Mouse (Mus musculus) kidney, postnatal 10 days (tissue): ENCODE results near the gene Clec2i.
"Not testable (repeated sequence)": the region's sequence is repeated elsewhere in the genome, so short reads cannot be mapped to it uniquely, and the experiment has no call there.

ENCODE experiments used
- DNase-seq: peaks from one replicate; pipeline ENCODE4 v3.0.0; 2021; ENCODE audit warnings: mixed read lengths

Clec2i gene

GRCm38 (mm10) chr6:128855477-128855876, 31.9 kb upstream of the Clec2i start:
- DNase-seq = no peak

- peak; percentile 94 for DNase-seq
These were observed 31.1 kb upstream of the Clec2i start for GRCm38 (mm10) chr6:128856250-128856649.

DNA sequence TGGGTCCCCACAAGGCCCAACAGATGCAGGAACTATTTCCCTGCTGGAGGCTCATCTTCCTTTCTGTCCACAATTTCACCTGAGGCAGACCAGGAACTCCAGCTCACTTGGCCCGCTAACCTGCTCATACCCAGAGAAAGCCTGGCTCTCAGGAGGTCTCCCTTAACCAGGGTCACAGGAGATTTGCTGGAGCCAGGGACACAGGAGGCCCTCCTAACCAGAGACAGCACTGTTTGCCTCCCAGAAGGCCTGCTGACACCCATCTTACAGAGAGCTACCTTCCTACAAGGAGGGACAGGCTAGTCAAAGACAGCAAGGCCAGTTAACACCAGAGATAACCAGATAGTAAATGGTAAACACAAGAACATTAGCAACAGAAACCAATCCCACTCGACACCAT, 29.4 kb upstream of the Clec2i start:
- DNase-seq = no peak

- no peak for DNase-seq
These were observed 18.5 kb upstream of the Clec2i start for GRCm38 (mm10) chr6:128868861-128869260.

- no peak for DNase-seq
These were observed 15.3 kb upstream of the Clec2i start for GRCm38 (mm10) chr6:128871910-128872610.

DNA sequence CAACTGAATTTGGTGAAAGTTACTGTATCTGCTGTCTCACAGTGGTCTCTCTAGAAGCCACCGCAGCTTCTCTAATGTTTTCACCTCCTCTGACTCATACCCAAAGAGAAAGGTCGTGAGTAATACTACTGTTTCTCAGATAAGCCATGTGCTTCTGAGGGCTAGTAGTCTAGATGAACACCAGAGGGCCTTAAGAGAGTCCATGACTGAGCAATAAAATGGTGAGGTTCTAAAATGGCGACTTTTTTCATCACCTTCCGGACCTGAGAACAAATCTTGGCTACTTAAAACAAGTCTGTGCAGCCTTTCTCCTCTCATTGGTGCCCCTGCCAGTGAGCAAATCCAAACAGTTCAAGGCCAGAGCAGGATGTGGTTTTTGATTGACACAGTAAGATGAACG, 1.4 kb downstream of the Clec2i start:
- DNase-seq = no peak

- DNase-seq = no peak
These were observed 3.6 kb downstream of the Clec2i start, which contains the start of gene BC035044 for GRCm38 (mm10) chr6:128890948-128891355. BC035044 (minus strand) TSS chr6:128891126.

DNA sequence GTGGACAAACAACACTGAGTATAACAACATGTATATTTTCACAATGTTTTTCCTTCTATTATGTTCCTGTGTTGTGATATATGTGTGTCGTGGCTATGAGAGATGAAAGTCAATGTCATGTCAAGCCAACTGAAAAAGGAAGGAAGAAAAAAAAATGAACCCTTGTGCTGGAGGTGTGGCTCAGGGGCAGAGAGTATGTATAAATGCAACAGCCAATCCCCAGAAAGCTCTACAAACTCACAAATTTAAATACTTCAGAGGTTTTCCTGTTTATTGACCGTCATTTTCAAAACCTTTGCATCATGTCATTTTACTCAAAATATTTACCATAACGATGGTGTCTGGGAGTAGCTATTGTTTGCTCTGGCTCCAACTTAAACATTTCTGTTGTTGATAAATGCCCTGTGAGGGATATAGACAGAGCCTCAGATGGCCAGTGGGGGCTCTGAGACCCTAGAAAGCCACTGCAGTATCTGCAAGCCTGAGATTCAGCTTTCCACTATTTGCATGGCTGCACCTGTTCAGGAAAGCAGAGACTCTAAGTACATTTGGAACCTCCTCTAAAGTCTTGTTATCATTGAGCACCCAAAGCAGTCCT, 8.1 kb downstream of the Clec2i start:
- DNase-seq = no peak

GRCm38 (mm10) chr6:128900044-128900443, 12.7 kb downstream of the Clec2i start:
- no peak for DNase-seq

DNA sequence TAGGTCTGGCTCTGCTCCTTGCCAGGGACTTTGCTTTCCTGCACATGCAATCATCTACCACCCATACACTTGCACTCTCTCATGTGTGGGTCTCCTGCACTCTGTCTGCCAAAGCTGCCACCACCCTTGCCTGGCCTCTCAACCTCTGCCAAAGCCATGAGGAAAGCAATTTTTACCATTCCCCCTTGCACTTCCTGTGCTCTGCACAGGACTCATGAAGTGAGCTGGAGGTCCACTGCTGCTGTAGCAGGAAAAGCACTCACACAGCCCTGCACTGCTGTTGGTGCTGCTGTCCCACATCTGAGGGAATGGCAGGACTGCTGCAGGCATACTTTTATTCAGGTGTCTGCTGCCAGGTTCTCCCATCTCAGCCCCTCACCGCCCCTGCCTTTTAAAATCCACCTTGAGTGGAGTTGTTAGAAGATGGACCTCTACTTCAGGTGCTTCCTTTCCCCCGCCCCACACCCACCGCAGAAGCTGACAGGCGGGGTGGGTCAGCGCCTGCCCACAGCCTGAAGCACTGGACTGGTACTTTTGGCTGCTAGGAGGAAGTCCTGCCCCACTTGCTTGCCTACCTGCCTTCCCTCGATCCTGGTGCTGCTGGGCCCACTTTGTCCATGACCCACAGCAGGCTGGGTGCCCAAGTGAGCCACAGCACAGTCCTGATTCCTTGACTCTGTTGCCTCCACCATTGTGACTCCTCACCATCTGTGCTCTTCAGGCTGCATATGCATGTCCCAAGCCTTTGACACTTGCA, 13.6 kb downstream of the Clec2i start:
- DNase-seq = not testable (repeated sequence)

GRCm38 (mm10) chr6:128913598-128914254, 26.3 kb downstream of the Clec2i start:
- DNase-seq = no peak

- DNase-seq = no peak
These were observed 29.9 kb downstream of the Clec2i start for GRCm38 (mm10) chr6:128917322-128917721.

- no peak for DNase-seq
These were observed 45.7 kb downstream of the Clec2i start for GRCm38 (mm10) chr6:128933050-128933449.

GRCm38 (mm10) chr6:128934081-128934480, 46.7 kb downstream of the Clec2i start, which contains the start of gene Clec2g:
Clec2g (plus strand) TSS chr6:128934381.
- not testable (repeated sequence) for DNase-seq

DNA sequence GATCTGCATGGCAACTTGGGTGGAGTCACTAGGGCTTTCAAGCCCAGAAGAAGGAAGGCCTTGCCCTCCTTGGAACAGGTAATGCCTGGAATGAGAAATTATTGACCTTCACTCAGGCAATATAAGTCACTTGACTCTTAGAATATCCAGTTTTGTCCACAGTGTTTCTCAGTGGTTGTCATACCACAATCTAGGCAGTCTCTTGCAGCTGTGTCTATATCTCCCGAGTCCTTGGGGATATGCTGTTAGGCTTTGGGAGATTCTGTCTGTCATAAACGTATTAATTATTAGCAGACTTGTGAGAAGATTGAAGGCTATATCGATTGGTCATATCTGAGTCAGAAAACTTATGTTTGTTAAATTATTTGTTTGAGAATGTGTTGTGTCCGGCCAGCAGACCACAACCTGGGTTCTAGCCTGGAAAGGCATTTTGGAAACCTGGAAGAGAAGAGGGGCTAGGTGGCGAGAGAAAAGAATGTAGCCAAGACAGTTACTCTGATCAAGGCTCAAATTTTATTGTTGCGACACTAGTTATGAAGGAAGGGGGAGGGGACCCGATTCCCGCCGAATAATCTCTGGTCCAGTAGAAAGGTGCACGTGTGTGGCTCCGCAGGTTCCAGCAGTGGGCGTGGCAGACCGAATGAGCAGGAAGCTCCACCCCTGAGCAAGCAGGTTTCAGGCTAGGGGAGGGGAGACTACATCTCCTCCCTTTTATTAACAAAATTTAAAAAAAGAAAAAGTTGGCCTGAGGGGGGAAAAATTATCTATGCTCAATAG, 48.7 kb downstream of the Clec2i start:
- not testable (repeated sequence) for DNase-seq

DNA sequence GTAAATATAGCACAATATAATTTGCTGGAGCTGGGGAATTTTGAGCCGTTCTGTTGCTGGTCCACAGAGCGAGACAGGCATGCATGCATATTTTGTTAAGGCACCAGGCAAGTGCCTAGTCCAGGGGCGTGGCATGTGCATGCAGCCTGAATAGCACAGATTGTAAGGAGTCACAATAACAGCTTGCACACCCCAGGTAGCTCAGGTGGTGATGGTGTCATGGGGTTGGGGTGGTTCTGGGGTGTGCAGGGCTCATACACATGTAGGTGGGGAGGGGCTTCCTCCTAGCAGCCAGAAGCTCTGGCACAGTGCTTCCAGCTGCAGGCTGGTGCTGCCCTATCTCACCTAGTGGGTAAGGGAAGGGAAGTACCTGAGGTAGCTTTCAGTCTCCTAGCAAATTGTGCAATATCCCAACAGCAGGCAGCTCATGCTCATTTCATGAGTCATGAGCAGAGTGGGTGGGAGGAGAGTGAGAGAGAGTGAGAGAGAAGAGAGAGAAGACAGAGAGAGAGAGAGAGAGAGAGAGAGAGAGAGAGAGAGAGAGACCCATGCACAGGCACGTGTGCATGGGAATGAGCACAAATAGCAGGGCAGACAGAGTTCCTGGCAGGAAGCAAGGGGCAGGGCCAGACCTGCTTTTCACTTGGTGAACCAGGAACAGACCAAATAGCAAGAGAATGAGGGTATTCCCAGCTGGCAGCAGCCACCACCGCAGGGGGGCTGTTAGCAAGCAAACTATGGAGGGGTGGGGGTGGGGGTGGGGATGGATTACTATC, 54.4 kb downstream of the Clec2i start:
- DNase-seq = no peak

DNA sequence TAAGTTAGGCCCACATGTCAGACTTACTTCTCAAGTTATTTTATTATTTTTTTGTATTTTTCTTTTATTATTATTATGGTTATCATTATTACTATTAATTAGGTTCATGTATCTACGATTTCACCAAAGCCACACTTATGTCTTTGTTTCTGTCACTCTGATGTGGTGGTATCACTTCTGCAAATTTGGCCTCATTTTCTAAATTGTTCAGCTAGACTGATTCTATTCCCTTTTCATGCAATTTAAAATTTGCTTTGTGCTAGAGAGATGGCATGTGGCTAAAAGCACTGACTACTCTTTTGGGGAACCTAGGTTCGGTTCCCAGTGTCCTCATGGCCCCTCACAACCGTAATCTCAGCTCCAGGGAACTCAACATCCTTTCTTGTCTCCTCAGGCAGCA, 58.2 kb downstream of the Clec2i start:
- DNase-seq = no peak
